Mouse (Mus musculus): ENCODE results near the gene Pla2r1. TPM values are rescaled to one million over a fixed set of nuclear protein-coding genes. Genes with fewer than 3 reads are reported as not detected.
A peak's percentile ranks its signal among the peaks of the same experiment; 100 is the strongest.

Gene Pla2r1
- polyA plus RNA-seq, 1 experiment from 2014 or later: 1.3 TPM

- Histone ChIP-seq H3K27ac (no peak overlapping the region), H3K9ac (no peak overlapping the region), H3K4me2 (replicated peaks) (no peak overlapping the region), H3K4me1 (no peaks in the 10 kb centered on the region), H3K4me3 (no peak overlapping the region), H3K36me3 (no peaks in the 10 kb centered on the region), H3K9me3 (no peaks in the 10 kb centered on the region), H3K27me3 (replicated peaks) (no peaks in the 10 kb centered on the region)
- no peak for ATAC-seq (ENCODE audit: low FRiP score, low read depth)
- 91% methylated on average over 7 of the region's 7 CpGs for WGBS
Measured at GRCm38 (mm10) chr2:60479906-60480305, 73.2 kb downstream of the Pla2r1 start.

GRCm38 (mm10) chr2:60478778-60479177 lies 74.3 kb downstream of the Pla2r1 start:
- Histone ChIP-seq H3K27ac (no peak overlapping the region), H3K36me3 (no peaks in the 10 kb centered on the region), H3K4me3 (no peak overlapping the region), H3K27me3 (replicated peaks) (no peaks in the 10 kb centered on the region), H3K4me1 (no peaks in the 10 kb centered on the region), H3K9me3 (no peaks in the 10 kb centered on the region), H3K4me2 (replicated peaks) (no peak overlapping the region), H3K9ac (no peak overlapping the region)
- WGBS: 85% methylated on average over 2 of the region's 2 CpGs
- no peak for ATAC-seq (ENCODE audit: low FRiP score, low read depth)

GRCm38 (mm10) chr2:60468901-60469770 lies 84.0 kb downstream of the Pla2r1 start:
- Histone ChIP-seq H3K4me1 (no peaks in the 10 kb centered on the region), H3K9me3 (no peaks in the 10 kb centered on the region), H3K4me3 (no peak overlapping the region), H3K9ac (no peak overlapping the region), H3K36me3 (no peaks in the 10 kb centered on the region), H3K27me3 (replicated peaks) (no peaks in the 10 kb centered on the region), H3K27ac (no peak overlapping the region), H3K4me2 (replicated peaks) (no peak overlapping the region)
- no peak for ATAC-seq (ENCODE audit: low FRiP score, low read depth)
- WGBS: 66% methylated on average over 11 of the region's 11 CpGs

- Histone ChIP-seq H3K36me3 (no peaks in the 10 kb centered on the region), H3K9me3 (no peaks in the 10 kb centered on the region), H3K27me3 (replicated peaks) (no peaks in the 10 kb centered on the region), H3K27ac (no peak overlapping the region), H3K4me1 (no peaks in the 10 kb centered on the region), H3K9ac (no peak overlapping the region), H3K4me2 (replicated peaks) (no peak overlapping the region), H3K4me3 (no peak overlapping the region)
- 86% methylated on average over 7 of the region's 7 CpGs for WGBS
- no peak for ATAC-seq (ENCODE audit: low FRiP score, low read depth)
Measured at GRCm38 (mm10) chr2:60452376-60452775, 100.7 kb downstream of the Pla2r1 start.

GRCm38 (mm10) chr2:60451119-60451773 lies 101.9 kb downstream of the Pla2r1 start:
- Histone ChIP-seq H3K9me3 (no peaks in the 10 kb centered on the region), H3K4me1 (no peaks in the 10 kb centered on the region), H3K36me3 (no peaks in the 10 kb centered on the region), H3K4me3 (no peak overlapping the region), H3K4me2 (replicated peaks) (no peak overlapping the region), H3K9ac (no peak overlapping the region), H3K27ac (no peak overlapping the region), H3K27me3 (replicated peaks) (no peaks in the 10 kb centered on the region)
- no peak for ATAC-seq (ENCODE audit: low FRiP score, low read depth)
- 49% methylated on average over 3 of the region's 3 CpGs for WGBS

GRCm38 (mm10) chr2:60449732-60450131 lies 103.4 kb downstream of the Pla2r1 start:
- 86% methylated on average over 6 of the region's 6 CpGs for WGBS
- H3K9me3 ChIP-seq: no peaks in the 10 kb centered on the region
- no peak overlapping the region for H3K4me3 ChIP-seq
- no peaks in the 10 kb centered on the region for H3K4me1 ChIP-seq
- ATAC-seq (ENCODE audit: low FRiP score, low read depth): no peak
- no peak overlapping the region for H3K9ac ChIP-seq
- no peak overlapping the region for H3K4me2 ChIP-seq (replicated peaks)
- H3K27ac ChIP-seq: no peak overlapping the region
- no peaks in the 10 kb centered on the region for H3K36me3 ChIP-seq
- no peaks in the 10 kb centered on the region for H3K27me3 ChIP-seq (replicated peaks)

GRCm38 (mm10) chr2:60444711-60445509 lies 108.2 kb downstream of the Pla2r1 start:
- no peak overlapping the region for H3K4me3 ChIP-seq
- 69% methylated on average over 9 of the region's 9 CpGs for WGBS
- ATAC-seq (ENCODE audit: low FRiP score, low read depth): no peak

GRCm38 (mm10) chr2:60443279-60443678 lies 109.8 kb downstream of the Pla2r1 start:
- Histone ChIP-seq H3K27ac (no peak overlapping the region), H3K4me2 (replicated peaks) (no peak overlapping the region), H3K9me3 (no peaks in the 10 kb centered on the region), H3K4me1 (no peaks in the 10 kb centered on the region), H3K36me3 (no peaks in the 10 kb centered on the region), H3K4me3 (no peak overlapping the region), H3K9ac (no peak overlapping the region), H3K27me3 (replicated peaks) (no peaks in the 10 kb centered on the region)
- no peak for ATAC-seq (ENCODE audit: low FRiP score, low read depth)
- 95% methylated on average over 7 of the region's 7 CpGs for WGBS

More at GRCm38 (mm10) chr2:60444711-60445509, 108.2 kb downstream of the Pla2r1 start:
- H3K9me3 ChIP-seq: no peaks in the 10 kb centered on the region
- no peaks in the 10 kb centered on the region for H3K27me3 ChIP-seq (replicated peaks)
- no peak overlapping the region for H3K9ac ChIP-seq
- H3K4me1 ChIP-seq: no peaks in the 10 kb centered on the region
- no peaks in the 10 kb centered on the region for H3K36me3 ChIP-seq
- no peak overlapping the region for H3K27ac ChIP-seq
- no peak overlapping the region for H3K4me2 ChIP-seq (replicated peaks)

- Histone ChIP-seq H3K9ac (no peak overlapping the region), H3K27ac (no peak overlapping the region), H3K27me3 (replicated peaks) (no peaks in the 10 kb centered on the region), H3K36me3 (no peaks in the 10 kb centered on the region), H3K4me2 (replicated peaks) (no peak overlapping the region), H3K4me1 (no peaks in the 10 kb centered on the region), H3K4me3 (no peak overlapping the region), H3K9me3 (no peaks in the 10 kb centered on the region)
- WGBS: 25% methylated on average over 3 of the region's 3 CpGs
- no peak for ATAC-seq (ENCODE audit: low FRiP score, low read depth)
Measured at GRCm38 (mm10) chr2:60441875-60442274, 111.2 kb downstream of the Pla2r1 start.

- Histone ChIP-seq H3K4me3 (no peak overlapping the region), H3K4me1 (no peaks in the 10 kb centered on the region), H3K36me3 (no peaks in the 10 kb centered on the region), H3K27me3 (replicated peaks) (no peaks in the 10 kb centered on the region), H3K4me2 (replicated peaks) (no peak overlapping the region), H3K27ac (no peak overlapping the region), H3K9ac (no peak overlapping the region), H3K9me3 (no peaks in the 10 kb centered on the region)
- ATAC-seq (ENCODE audit: low FRiP score, low read depth): no peak
- 52% methylated on average over 5 of the region's 5 CpGs for WGBS
Measured at GRCm38 (mm10) chr2:60436802-60437201, 116.3 kb downstream of the Pla2r1 start.

- ATAC-seq (ENCODE audit: low FRiP score, low read depth): no peak
- H3K27ac ChIP-seq: no peak overlapping the region
- H3K36me3 ChIP-seq: no peaks in the 10 kb centered on the region
- H3K27me3 ChIP-seq (replicated peaks): no peaks in the 10 kb centered on the region
- 72% methylated on average over 8 of the region's 8 CpGs for WGBS
- H3K4me1 ChIP-seq: no peaks in the 10 kb centered on the region
- no peak overlapping the region for H3K4me2 ChIP-seq (replicated peaks)
- H3K9me3 ChIP-seq: no peaks in the 10 kb centered on the region
- H3K4me3 ChIP-seq: no peak overlapping the region
- no peak overlapping the region for H3K9ac ChIP-seq
Measured at GRCm38 (mm10) chr2:60430315-60431021, 122.6 kb downstream of the Pla2r1 start.

- peak; percentile 68 for ATAC-seq (ENCODE audit: low FRiP score, low read depth)
- no peak overlapping the region for H3K27ac ChIP-seq
- no peak overlapping the region for H3K9ac ChIP-seq
- no peak overlapping the region for H3K4me3 ChIP-seq
- H3K4me1 ChIP-seq: no peaks in the 10 kb centered on the region
- WGBS: 10% methylated on average over 6 of the region's 6 CpGs
- H3K4me2 ChIP-seq (replicated peaks): no peak overlapping the region
- no peaks in the 10 kb centered on the region for H3K27me3 ChIP-seq (replicated peaks)
- H3K36me3 ChIP-seq: no peaks in the 10 kb centered on the region
- no peaks in the 10 kb centered on the region for H3K9me3 ChIP-seq
Measured at GRCm38 (mm10) chr2:60418075-60418474, 135.0 kb downstream of the Pla2r1 start.
